Mouse (Mus musculus) heart, adult 2 months (tissue): ENCODE measurements around the gene Trim2. TPM values are rescaled to one million over a fixed set of nuclear protein-coding genes. Genes with fewer than 3 reads are reported as not detected.
A peak's percentile ranks its signal among the peaks of the same experiment; 100 is the strongest.

Source experiments
- DNase-seq, 2 experiments: peaks; one replicate each; pipeline ENCODE4 v3.0.0; 2021
- H3K27ac ChIP-seq: fragments of 200-600 bp; 2 replicates; pipeline ENCODE4 v1.8.1; 2022
- H3K27me3 ChIP-seq: fragments of 200-500 bp; 2 replicates; pipeline ENCODE4 v1.6.1; 2012; ENCODE audit warnings: mild to moderate bottlenecking, low read length, inconsistent platforms, mixed read lengths; ENCODE audit not compliant: control insufficient read depth, insufficient read depth
- H3K36me3 ChIP-seq: fragments of 200-500 bp; 2 replicates; pipeline ENCODE4 v1.6.1; 2012; ENCODE audit warnings: low read length, inconsistent platforms; ENCODE audit not compliant: control insufficient read depth, insufficient read depth
- H3K4me1 ChIP-seq: fragments of 200-500 bp; 2 replicates; pipeline ENCODE4 v1.6.1; 2011; ENCODE audit warnings: low read length; ENCODE audit not compliant: control insufficient read depth, insufficient read depth
- H3K4me3 ChIP-seq: fragments of 200-600 bp; 2 replicates; pipeline ENCODE4 v1.8.1; 2022
- H3K79me2 ChIP-seq: fragments of 200-500 bp; replicated peaks from 2 replicates; pipeline ENCODE4 v1.6.1; 2012; ENCODE audit warnings: mild to moderate bottlenecking, inconsistent platforms, low read length, moderate library complexity, mixed read lengths; ENCODE audit not compliant: control insufficient read depth, insufficient read depth
- H3K9ac ChIP-seq: fragments of 200-500 bp; 2 replicates; pipeline ENCODE4 v1.6.1; 2012; ENCODE audit warnings: low read depth, mild to moderate bottlenecking, control low read depth, inconsistent platforms, low read length, mixed read lengths
- CTCF ChIP-seq: fragments of 200-600 bp; IDR thresholded peaks from 2 replicates; pipeline ENCODE4 v1.8.1; 2022; ENCODE audit warnings: antibody characterized with exemption, mild to moderate bottlenecking, moderate library complexity
- EP300 ChIP-seq: fragments of 200-500 bp; IDR thresholded peaks from 2 replicates; pipeline ENCODE4 v1.6.1; 2011; ENCODE audit warnings: low read depth, low read length, control low read depth; ENCODE audit not compliant: insufficient read depth
- POLR2A ChIP-seq: fragments of 200-500 bp; IDR thresholded peaks from 2 replicates; pipeline ENCODE4 v1.6.1; 2011; ENCODE audit warnings: mild to moderate bottlenecking, low read depth, low read length, control low read depth; ENCODE audit not compliant: insufficient read depth
- WGBS: fragments of 180-500 bp; shearing (Covaris S2); methylation state at CpG from one replicate; pipeline ENCODE4 v1.1.7; 2018; 5-methylcytosine and 5-hydroxymethylcytosine counted together
- intact Hi-C: fragments of 180-260 bp; cut with DNase I; formaldehyde crosslinking; loops from one replicate; pipeline ENCODE4 v1.15.1; 2025
- polyA plus RNA-seq: library from polyadenylated mRNA; depleted of rRNA; stranded (reverse); fragments of >200 nt; gene quantifications from 2 replicates; pipeline ENCODE4 v1.2.3, GENCODE M21; 2012
- total RNA-seq, 2 experiments: library from RNA; stranded (reverse); gene quantifications; 2 replicates each; pipeline ENCODE4 v1.2.3; 2021

The Trim2 gene
- total and polyA plus RNA-seq, 3 experiments: 4.7 to 5.7 (median 5.2) TPM

GRCm38 (mm10) chr3:84181102-84181501 lies 125.6 kb downstream of the Trim2 start:
- no peak overlapping the region for H3K4me3 ChIP-seq
- no peak overlapping the region for H3K9ac ChIP-seq
- DNase-seq: no peak
- TF ChIP-seq EP300: no peak
- no peak for TF ChIP-seq POLR2A
- no peak for TF ChIP-seq CTCF
- H3K27ac ChIP-seq: no peak overlapping the region
- intact Hi-C loops: no loop called here
- no peaks in the 10 kb centered on the region for H3K36me3 ChIP-seq
- no peaks in the 10 kb centered on the region for H3K79me2 ChIP-seq
- WGBS: 41% methylated on average over 8 of the region's 8 CpGs
- no peaks in the 10 kb centered on the region for H3K4me1 ChIP-seq
- no peaks in the 10 kb centered on the region for H3K27me3 ChIP-seq

- no peaks in the 10 kb centered on the region for H3K79me2 ChIP-seq
- TF ChIP-seq EP300: no peak
- TF ChIP-seq POLR2A: no peak
- TF ChIP-seq CTCF: no peak
- no peak overlapping the region for H3K27ac ChIP-seq
- no peaks in the 10 kb centered on the region for H3K27me3 ChIP-seq
- no peak overlapping the region for H3K4me3 ChIP-seq
- no peaks in the 10 kb centered on the region for H3K4me1 ChIP-seq
- no peak overlapping the region for H3K9ac ChIP-seq
- 92% methylated on average over 2 of the region's 2 CpGs for WGBS
- intact Hi-C loops: no loop called here
- DNase-seq: no peak
- no peaks in the 10 kb centered on the region for H3K36me3 ChIP-seq
Observed at GRCm38 (mm10) chr3:84180304-84180703, 126.4 kb downstream of the Trim2 start.

GRCm38 (mm10) chr3:84177834-84178233 lies 128.8 kb downstream of the Trim2 start:
- intact Hi-C loops: loop anchor here (5.0 kb wide), 1 partner anchor 49 kb away; no protein-coding TSS in a partner anchor
- no peaks in the 10 kb centered on the region for H3K36me3 ChIP-seq
- no peak for DNase-seq
- no peaks in the 10 kb centered on the region for H3K4me1 ChIP-seq
- H3K4me3 ChIP-seq: no peak overlapping the region
- H3K27me3 ChIP-seq: no peaks in the 10 kb centered on the region
- TF ChIP-seq CTCF: no peak
- TF ChIP-seq POLR2A: no peak
- TF ChIP-seq EP300: no peak
- H3K79me2 ChIP-seq: no peaks in the 10 kb centered on the region
- no peak overlapping the region for H3K27ac ChIP-seq
- 62% methylated on average over 2 of the region's 2 CpGs for WGBS
- H3K9ac ChIP-seq: no peak overlapping the region

- Histone ChIP-seq H3K4me3 (no peak overlapping the region), H3K27me3 (no peaks in the 10 kb centered on the region), H3K36me3 (no peaks in the 10 kb centered on the region), H3K9ac (no peak overlapping the region), H3K79me2 (no peaks in the 10 kb centered on the region), H3K27ac (no peak overlapping the region), H3K4me1 (no peaks in the 10 kb centered on the region)
- intact Hi-C loops: loop anchor here (1.0 to 5.0 kb wide), 4 partner anchors 52 to 138 kb away; no protein-coding TSS in a partner anchor
- 53% methylated on average over 7 of the region's 7 CpGs for WGBS
- peak; percentile 70 to 77 for DNase-seq
- TF ChIP-seq EP300 (peak; percentile 90), POLR2A (no peak), CTCF (no peak)
Observed at GRCm38 (mm10) chr3:84175337-84176315, 131.1 kb downstream of the Trim2 start.

- no peaks in the 10 kb centered on the region for H3K4me1 ChIP-seq
- WGBS: 81% methylated on average over 11 of the region's 11 CpGs
- no peak within 1 kb of the TSS for H3K9ac ChIP-seq
- H3K79me2 ChIP-seq: no peaks in the 10 kb centered on the region
- DNase-seq: no peak
- no peak within 1 kb of the TSS for H3K27ac ChIP-seq
- H3K36me3 ChIP-seq: no peaks in the 10 kb centered on the region
- intact Hi-C loops: loop anchor here (2.0 kb wide), 1 partner anchor 129 kb away; no protein-coding TSS in a partner anchor
- H3K4me3 ChIP-seq: no peak within 1 kb of the TSS
- no peaks in the 10 kb centered on the region for H3K27me3 ChIP-seq
- TF ChIP-seq POLR2A (no peak), CTCF (no peak), EP300 (no peak)
Observed at GRCm38 (mm10) chr3:84173581-84174154, 133.0 kb downstream of the Trim2 start, which contains the start of gene Gm6525. TSS of gene Gm6525 (plus strand) at chr3:84174104.

GRCm38 (mm10) chr3:84172406-84172805 lies 134.3 kb downstream of the Trim2 start:
- Histone ChIP-seq H3K36me3 (no peaks in the 10 kb centered on the region), H3K9ac (no peak overlapping the region), H3K79me2 (no peaks in the 10 kb centered on the region), H3K4me3 (no peak overlapping the region), H3K4me1 (no peaks in the 10 kb centered on the region), H3K27me3 (no peaks in the 10 kb centered on the region), H3K27ac (no peak overlapping the region)
- TF ChIP-seq EP300: no peak
- TF ChIP-seq CTCF: no peak
- no peak for TF ChIP-seq POLR2A
- 43% methylated on average over 11 of the region's 11 CpGs for WGBS
- DNase-seq: no peak
- intact Hi-C loops: no loop called here
